8 mouse cellular contexts compared by ENCODE assay signal in genomic region chr6:11593583-11594271, GRCm38 (mm10).
DNase-seq lines count a peak whose midpoint lies in the region; ATAC-seq and TF ChIP-seq lines count a peak whose summit lies in the region.

No protein-coding gene starts in this region.

- H3K4me3 ChIP-seq in lung, embryonic 15.5 days: no peak overlapping the region
- H3K4me3 ChIP-seq in cortical plate, adult 2 months (ENCODE audit: insufficient read depth, low read length): no peak overlapping the region
- no peak overlapping the region for H3K4me3 ChIP-seq in liver, embryonic 13.5 days (replicated peaks)

- no peak for DNase-seq in frontal cortex, postnatal 10 days (ENCODE audit: low spot score in 2 of 2)
- no peak for DNase-seq in lung, postnatal 36 days
- DNase-seq in liver, embryonic 13.5 days: no peak
- DNase-seq in urinary bladder, postnatal 36 days (ENCODE audit: low spot score in 2 of 2): no peak
- no peak for DNase-seq in frontal cortex, postnatal 14 days (ENCODE audit: low spot score in 2 of 2)

- no peaks in the 10 kb centered on the region for H3K4me1 ChIP-seq in lung, embryonic 15.5 days
- H3K4me1 ChIP-seq in cortical plate, adult 2 months (ENCODE audit: control insufficient read depth, insufficient read depth, low read length): no peaks in the 10 kb centered on the region
- 0 out of 2 replicates have a peak, but pooled peaks cover 5% of the 10 kb centered on the region for H3K4me1 ChIP-seq in liver, embryonic 13.5 days (replicated peaks)

- no peaks in the 10 kb centered on the region for H3K9me3 ChIP-seq in lung, embryonic 15.5 days
- H3K9me3 ChIP-seq in liver, embryonic 13.5 days (replicated peaks): no peaks in the 10 kb centered on the region

- H3K27me3 ChIP-seq in lung, embryonic 15.5 days: no peaks in the 10 kb centered on the region
- no peaks in the 10 kb centered on the region for H3K27me3 ChIP-seq in liver, embryonic 13.5 days

- H3K36me3 ChIP-seq in lung, embryonic 15.5 days: no peaks in the 10 kb centered on the region
- no peaks in the 10 kb centered on the region for H3K36me3 ChIP-seq in liver, embryonic 13.5 days

- 0 out of 2 replicates have a peak, but pooled peaks have one; percentile 5 for TF ChIP-seq CTCF in cortical plate, adult 2 months (IDR thresholded peaks at IDR 0.05; ENCODE audit: extremely low read depth, insufficient read depth, low read length)

- peak; percentile 92 for ATAC-seq in frontal cortex, adult (ENCODE audit: low TSS enrichment)
- 0 out of 2 replicates have a peak, but pooled peaks have one; percentile 35 for ATAC-seq in lung, embryonic 15.5 days (ENCODE audit: borderline replicate concordance, extremely low read depth, low FRiP score, low TSS enrichment)
- peak; percentile 65 for ATAC-seq in liver, embryonic 13.5 days (ENCODE audit: low read depth)

- H3K27ac ChIP-seq in lung, embryonic 15.5 days: no peak overlapping the region
- no peak overlapping the region for H3K27ac ChIP-seq in cortical plate, adult 2 months (ENCODE audit: insufficient read depth, low read length)
- H3K27ac ChIP-seq in liver, embryonic 13.5 days: no peak overlapping the region

- no peak overlapping the region for H3K4me2 ChIP-seq in lung, embryonic 15.5 days
- H3K4me2 ChIP-seq in liver, embryonic 13.5 days: peak overlapping the region; percentile 50

- no peak for TF ChIP-seq POLR2A in cortical plate, adult 2 months (IDR thresholded peaks at IDR 0.05; ENCODE audit: extremely low read depth, insufficient read depth, low read length)

- WGBS in lung, embryonic 15.5 days: 51% methylated on average over 14 of the region's 14 CpGs
- 21% methylated on average over 14 of the region's 14 CpGs for WGBS in liver, embryonic 13.5 days (ENCODE audit: insufficient replicate concordance)

- H3K9ac ChIP-seq in lung, embryonic 15.5 days: no peak overlapping the region
- H3K9ac ChIP-seq in liver, embryonic 13.5 days: 0 out of 2 replicates have a peak overlapping the region, but pooled peaks have one; percentile 22

Comparison
In these comparisons a context has a peak if more than half of its experiments do, and no peak if none do; other contexts are left out.
1. ATAC-seq: peak in every context shown above with its lines; median percentile 92 in frontal cortex, adult; 65 in liver, embryonic 13.5 days; 35 in lung, embryonic 15.5 days.